ENCODE assay signal across 21 mouse cellular contexts in genomic region chr11:117941325-117941834, GRCm38 (mm10). TPM values are rescaled to one million over a fixed set of nuclear protein-coding genes. Genes with fewer than 3 reads are reported as not detected.
DNase-seq lines count a peak whose midpoint lies in the region; ATAC-seq and TF ChIP-seq lines count a peak whose summit lies in the region.
"Had no signal": no experiment of that assay in that cellular context is flagged by ENCODE, and none has a peak within 500 bp of the region (broad histone marks: within the 10 kb centered on the region; RNA-seq: fewer than 3 reads in every experiment).

No protein-coding gene starts in this region.

- no peak overlapping the region; the same call in 1 of the 2 replicates for H3K4me3 ChIP-seq in forebrain, embryonic 10.5 days
- H3K4me3 ChIP-seq in forebrain, embryonic 13.5 days, result no peak overlapping the region
- peak overlapping the region; percentile 39 for H3K4me3 ChIP-seq in megakaryocyte, embryonic 14.5 days (replicated peaks)
- H3K4me3 ChIP-seq in bone marrow macrophage, adult 2 months (ENCODE audit: insufficient read depth, low read length), result no peak overlapping the region
- no peak overlapping the region for H3K4me3 ChIP-seq in stomach, postnatal 0 days (ENCODE audit: low read depth, low read length)
- H3K4me3 ChIP-seq: hindbrain, embryonic 15.5 days; kidney, embryonic 15.5 days; limb, embryonic 13.5 days; liver, embryonic 13.5 days; midbrain, embryonic 12.5 days; neural tube, embryonic 15.5 days had no signal

- WGBS in forebrain, embryonic 10.5 days, result 82% methylated on average over 8 of the region's 8 CpGs
- WGBS in forebrain, embryonic 13.5 days, result 86% methylated on average over 8 of the region's 8 CpGs
- WGBS in stomach, postnatal 0 days, result 89% methylated on average over 7 of the region's 8 CpGs

- DNase-seq in forebrain, embryonic 10.5 days (ENCODE audit: extremely low spot score, low spot score), result no peak
- no peak for DNase-seq in stomach, postnatal 0 days (ENCODE audit: low spot score)
- no peak for DNase-seq in spleen, adult 18-20 months
- no peak for DNase-seq in adrenal gland, adult 18-20 months (ENCODE audit: low spot score in 2 of 2)
- DNase-seq: adrenal gland, adult 8-10 months; cerebellum, adult 9-11 months; gastrocnemius, postnatal 10 days; heart, postnatal 14 days; liver, embryonic 13.5 days; thymus, adult 18-20 months had no signal

- no peak for TF ChIP-seq EP300 in stomach, postnatal 0 days (optimal IDR thresholded peaks at IDR 0.05)

- H3K36me3 ChIP-seq in forebrain, embryonic 10.5 days (replicated peaks), result no peaks in the 10 kb centered on the region
- H3K36me3 ChIP-seq in forebrain, embryonic 13.5 days (ENCODE audit: poor library complexity, severe bottlenecking), result no peaks in the 10 kb centered on the region
- H3K36me3 ChIP-seq in megakaryocyte, embryonic 14.5 days (replicated peaks; ENCODE audit: low read length), result no peaks in the 10 kb centered on the region
- H3K36me3 ChIP-seq in stomach, postnatal 0 days (ENCODE audit: control insufficient read depth, insufficient read depth, low read length), result no peaks in the 10 kb centered on the region
- H3K36me3 ChIP-seq: hindbrain, embryonic 15.5 days; kidney, embryonic 15.5 days; limb, embryonic 13.5 days; liver, embryonic 13.5 days; midbrain, embryonic 12.5 days; neural tube, embryonic 15.5 days had no signal

- no peak overlapping the region for H3K4me2 ChIP-seq in forebrain, embryonic 13.5 days
- H3K4me2 ChIP-seq in stomach, postnatal 0 days (replicated peaks; ENCODE audit: low read depth), result no peak overlapping the region
- H3K4me2 ChIP-seq: hindbrain, embryonic 15.5 days; kidney, embryonic 15.5 days; limb, embryonic 13.5 days; liver, embryonic 13.5 days; lung, embryonic 14.5 days; midbrain, embryonic 12.5 days; neural tube, embryonic 15.5 days had no signal

- no peak for TF ChIP-seq POLR2A in bone marrow macrophage, adult 2 months (IDR thresholded peaks at IDR 0.05; ENCODE audit: borderline replicate concordance, low read depth, low read length)

- TF ChIP-seq CTCF in bone marrow macrophage, adult 2 months (IDR thresholded peaks at IDR 0.05; ENCODE audit: low read depth, low read length), result no peak
- TF ChIP-seq CTCF in stomach, postnatal 0 days (IDR thresholded peaks at IDR 0.05; ENCODE audit: low read depth), result no peak

- H3K9me3 ChIP-seq in forebrain, embryonic 10.5 days, result no peaks in the 10 kb centered on the region
- H3K9me3 ChIP-seq in forebrain, embryonic 13.5 days (replicated peaks), result no peaks in the 10 kb centered on the region
- H3K9me3 ChIP-seq in megakaryocyte, embryonic 14.5 days, result no peaks in the 10 kb centered on the region
- no peaks in the 10 kb centered on the region for H3K9me3 ChIP-seq in stomach, postnatal 0 days (ENCODE audit: control insufficient read depth, low read length)
- H3K9me3 ChIP-seq: hindbrain, embryonic 15.5 days; kidney, embryonic 15.5 days; limb, embryonic 13.5 days; liver, embryonic 13.5 days; midbrain, embryonic 12.5 days; neural tube, embryonic 15.5 days had no signal

- ATAC-seq in forebrain, embryonic 13.5 days, result no peak
- no peak for ATAC-seq in megakaryocyte, adult 5-6 weeks (ENCODE audit: poor library complexity, severe bottlenecking)
- ATAC-seq in stomach, postnatal 0 days (ENCODE audit: low FRiP score, low TSS enrichment), result no peak
- ATAC-seq: intestine, postnatal 0 days had no signal

- H3K27me3 ChIP-seq in forebrain, embryonic 10.5 days (ENCODE audit: poor library complexity, severe bottlenecking), result peaks cover 25% of the 10 kb centered on the region
- no peaks in the 10 kb centered on the region for H3K27me3 ChIP-seq in forebrain, embryonic 13.5 days
- H3K27me3 ChIP-seq in megakaryocyte, embryonic 14.5 days (replicated peaks), result peaks cover 3% of the 10 kb centered on the region
- no peaks in the 10 kb centered on the region for H3K27me3 ChIP-seq in stomach, postnatal 0 days (ENCODE audit: control insufficient read depth, insufficient read depth, low read length)
- H3K27me3 ChIP-seq: hindbrain, embryonic 15.5 days; kidney, embryonic 15.5 days; neural tube, embryonic 15.5 days had no signal

- H3K27ac ChIP-seq in forebrain, embryonic 10.5 days, result peak overlapping the region; percentile 90
- H3K27ac ChIP-seq in forebrain, embryonic 13.5 days, result no peak overlapping the region
- H3K27ac ChIP-seq in bone marrow macrophage, adult 2 months (ENCODE audit: insufficient read depth, low read depth, low read length), result peak overlapping the region; percentile 20; the same call in 1 of the 2 replicates
- H3K27ac ChIP-seq in stomach, postnatal 0 days (replicated peaks), result peak overlapping the region; percentile 3; the same call in 1 of the 2 replicates
- H3K27ac ChIP-seq: limb, embryonic 13.5 days; liver, embryonic 13.5 days had no signal

- H3K4me1 ChIP-seq in forebrain, embryonic 10.5 days, result peaks cover 64% of the 10 kb centered on the region
- H3K4me1 ChIP-seq in forebrain, embryonic 13.5 days, result peaks cover 42% of the 10 kb centered on the region
- H3K4me1 ChIP-seq in megakaryocyte, embryonic 14.5 days, result peaks cover 88% of the 10 kb centered on the region
- peaks cover 45% of the 10 kb centered on the region for H3K4me1 ChIP-seq in bone marrow macrophage, adult 2 months (ENCODE audit: control insufficient read depth, insufficient read depth, low read length)
- H3K4me1 ChIP-seq in stomach, postnatal 0 days (replicated peaks; ENCODE audit: control insufficient read depth, insufficient read depth), result peaks cover 15% of the 10 kb centered on the region

- H3K9ac ChIP-seq in forebrain, embryonic 13.5 days, result no peak overlapping the region
- no peak overlapping the region for H3K9ac ChIP-seq in stomach, postnatal 0 days (ENCODE audit: low read length)
- H3K9ac ChIP-seq: hindbrain, embryonic 15.5 days; kidney, embryonic 15.5 days; limb, embryonic 13.5 days; liver, embryonic 13.5 days; lung, embryonic 14.5 days; midbrain, embryonic 12.5 days; neural tube, embryonic 15.5 days had no signal

RNA-seq across cellular contexts. Expression of gene Socs3, which starts 28.5 kb away (rescaled TPM):
- 13.6 and 14.7 TPM in 2 replicates for polyA plus RNA-seq in forebrain, embryonic 10.5 days (2016; fragmentation: Nextera tagmentation; extraction: Ambion mirVana)
- polyA plus RNA-seq in forebrain, embryonic 13.5 days (2015; fragmentation: Nextera tagmentation; extraction: Ambion mirVana), result 12.4 and 13.5 TPM in 2 replicates
- 54.8 and 75.2 TPM in 2 replicates for polyA plus RNA-seq in megakaryocyte, embryonic 14.5 days (2012; ENCODE audit: insufficient read depth, low replicate concordance)
- total RNA-seq in megakaryocyte, adult 5-6 weeks (2015), result 2.0 and 3.1 TPM in 2 replicates
- 3.2 and 5.1 TPM in 2 replicates for total RNA-seq in megakaryocyte, adult 5-6 weeks (2017)
- polyA plus RNA-seq in bone marrow macrophage, adult 2 months (2012; ENCODE audit: insufficient read depth, insufficient read length, missing spikeins), result 6.9 and 7.1 TPM in 2 replicates
- polyA plus RNA-seq in stomach, postnatal 0 days (2015; fragmentation: Nextera tagmentation; extraction: Ambion mirVana), result 13.5 and 15.7 TPM in 2 replicates
- 1 to 10 TPM; 4.2 to 5.6 TPM for total RNA-seq in adrenal gland, adult 18-20 months (2021)

RNA-seq across cellular contexts. Expression of gene Pgs1, which starts 44.7 kb away (rescaled TPM):
- 43.8 and 44.7 TPM in 2 replicates for polyA plus RNA-seq in forebrain, embryonic 10.5 days (2016; fragmentation: Nextera tagmentation; extraction: Ambion mirVana)
- 42.7 and 47.7 TPM in 2 replicates for polyA plus RNA-seq in forebrain, embryonic 13.5 days (2015; fragmentation: Nextera tagmentation; extraction: Ambion mirVana)
- 16.0 and 43.0 TPM in 2 replicates for polyA plus RNA-seq in megakaryocyte, embryonic 14.5 days (2012; ENCODE audit: insufficient read depth, low replicate concordance)
- 18.7 and 22.4 TPM in 2 replicates for total RNA-seq in megakaryocyte, adult 5-6 weeks (2015)
- 26.7 and 27.2 TPM in 2 replicates for total RNA-seq in megakaryocyte, adult 5-6 weeks (2017)
- polyA plus RNA-seq in bone marrow macrophage, adult 2 months (2012; ENCODE audit: insufficient read depth, insufficient read length, missing spikeins), result 35.4 and 37.1 TPM in 2 replicates
- 28.7 and 29.4 TPM in 2 replicates for polyA plus RNA-seq in stomach, postnatal 0 days (2015; fragmentation: Nextera tagmentation; extraction: Ambion mirVana)
- 10 to 100 TPM; 47.8 to 65.5 TPM for total RNA-seq in adrenal gland, adult 18-20 months (2021)
